Mouse (Mus musculus) MEL (cell line): ENCODE data around the gene Mmab. TPM values are rescaled to one million over a fixed set of nuclear protein-coding genes. Genes with fewer than 3 reads are reported as not detected.

Source experiments
- DNase-seq: peaks from one replicate; pipeline ENCODE4 v3.0.0; 2011; ENCODE audit warnings: low read depth, low spot score
- H3K27ac ChIP-seq: 2 replicates; pipeline ENCODE4 v1.5.1; 2012; ENCODE audit warnings: low read depth, mild to moderate bottlenecking, control low read depth, low read length, moderate library complexity; ENCODE audit not compliant: control insufficient read depth
- H3K27me3 ChIP-seq, 2 experiments: fragments of 150-350 bp in 1 of 2; sonication (generic) in 1 of 2; 2 replicates each; pipeline ENCODE4 v1.6.1; 2012; ENCODE audit warnings: low read length in 2 of 2, mild to moderate bottlenecking in 2 of 2, improper control_type of control experiment in 1 of 2, moderate library complexity in 1 of 2; ENCODE audit not compliant: insufficient read depth in 2 of 2, control insufficient read depth in 1 of 2
- H3K36me3 ChIP-seq, 2 experiments: 2 replicates each; pipeline ENCODE4 v1.6.1; 2012 to 2014; ENCODE audit warnings: low read length in 2 of 2, improper control_type of control experiment in 1 of 2, inconsistent platforms in 1 of 2, mild to moderate bottlenecking in 1 of 2; ENCODE audit not compliant: insufficient read depth in 2 of 2, control insufficient read depth in 1 of 2
- H3K4me1 ChIP-seq, 2 experiments: fragments of 150-350 bp in 1 of 2; sonication (generic) in 1 of 2; 2 replicates each; pipeline ENCODE4 v1.6.1; 2012; ENCODE audit warnings: low read length in 2 of 2, improper control_type of control experiment in 1 of 2, mild to moderate bottlenecking in 1 of 2; ENCODE audit not compliant: insufficient read depth in 2 of 2, control insufficient read depth in 1 of 2
- H3K4me3 ChIP-seq, 2 experiments: fragments of 150-350 bp in 1 of 2; sonication (generic) in 1 of 2; 2 replicates each; pipeline ENCODE4 v1.5.1; 2012; ENCODE audit warnings: low read depth in 2 of 2, low read length in 2 of 2, mild to moderate bottlenecking in 2 of 2, moderate library complexity in 2 of 2, control low read depth in 1 of 2, improper control_type of control experiment in 1 of 2; ENCODE audit not compliant: control insufficient read depth in 1 of 2, insufficient read depth in 1 of 2
- H3K79me2 ChIP-seq: 2 replicates; pipeline ENCODE4 v1.6.1; 2012; ENCODE audit warnings: mild to moderate bottlenecking, low read length, moderate library complexity; ENCODE audit not compliant: control insufficient read depth, poor library complexity, insufficient read depth
- H3K9ac ChIP-seq: 2 replicates; pipeline ENCODE4 v1.6.1; 2012; ENCODE audit warnings: low read depth, mild to moderate bottlenecking, control low read depth, low read length, moderate library complexity; ENCODE audit not compliant: control insufficient read depth, poor library complexity, severe bottlenecking
- H3K9me3 ChIP-seq: fragments of 150-350 bp; sonication (generic); replicated peaks from 2 replicates; pipeline ENCODE4 v1.6.1; 2012; ENCODE audit warnings: mild to moderate bottlenecking, low read length, improper control_type of control experiment, moderate library complexity; ENCODE audit not compliant: insufficient read depth
- BHLHE40 ChIP-seq: IDR thresholded peaks from 2 replicates; pipeline ENCODE4 v1.6.1; 2012; ENCODE audit warnings: low read depth, mild to moderate bottlenecking, inconsistent platforms, low read length, improper control_type of control experiment, borderline replicate concordance
- CHD2 ChIP-seq: IDR thresholded peaks from 2 replicates; pipeline ENCODE4 v1.6.1; 2011; ENCODE audit warnings: low read length, improper control_type of control experiment
- E2F4 ChIP-seq: IDR thresholded peaks from 2 replicates; pipeline ENCODE4 v1.6.1; 2011; ENCODE audit warnings: low read depth, low read length, improper control_type of control experiment, borderline replicate concordance
- ELF1 ChIP-seq: IDR thresholded peaks from 2 replicates; pipeline ENCODE4 v1.6.1; 2014; ENCODE audit warnings: low read depth, mild to moderate bottlenecking, inconsistent platforms, low read length, improper control_type of control experiment, moderate library complexity
- ETS1 ChIP-seq: IDR thresholded peaks from 2 replicates; pipeline ENCODE4 v1.6.1; 2012; ENCODE audit warnings: low read depth, mild to moderate bottlenecking, inconsistent platforms, low read length, improper control_type of control experiment, moderate library complexity
- GABPA ChIP-seq: IDR thresholded peaks from 2 replicates; pipeline ENCODE4 v1.6.1; 2012; ENCODE audit warnings: low read depth, mild to moderate bottlenecking, inconsistent platforms, low read length, improper control_type of control experiment, moderate library complexity
- GATA1 ChIP-seq: IDR thresholded peaks from 2 replicates; pipeline ENCODE4 v1.6.1; 2011; ENCODE audit warnings: low read depth, low read length, improper control_type of control experiment
- HCFC1 ChIP-seq: IDR thresholded peaks from 2 replicates; pipeline ENCODE4 v1.6.1; 2012; ENCODE audit warnings: low read depth, mild to moderate bottlenecking, inconsistent platforms, low read length, improper control_type of control experiment, moderate library complexity
- MAFK ChIP-seq: IDR thresholded peaks from 2 replicates; pipeline ENCODE4 v1.6.1; 2011; ENCODE audit warnings: low read depth, mild to moderate bottlenecking, low read length, improper control_type of control experiment, borderline replicate concordance
- MEF2A ChIP-seq: IDR thresholded peaks from 2 replicates; pipeline ENCODE4 v1.6.1; 2014; ENCODE audit warnings: low read depth, mild to moderate bottlenecking, inconsistent platforms, low read length, improper control_type of control experiment; ENCODE audit not compliant: poor library complexity, insufficient replicate concordance, severe bottlenecking; ENCODE audit errors: extremely low read depth
- MXI1 ChIP-seq: IDR thresholded peaks from 2 replicates; pipeline ENCODE4 v1.6.1; 2011; ENCODE audit warnings: mild to moderate bottlenecking, low read depth, low read length, improper control_type of control experiment
- NELFE ChIP-seq: IDR thresholded peaks from 2 replicates; pipeline ENCODE4 v1.6.1; 2011; ENCODE audit warnings: low read depth, low read length, improper control_type of control experiment
- POLR2A ChIP-seq, 2 experiments: IDR thresholded peaks; 2 replicates each; pipeline ENCODE4 v1.6.1; 2011 to 2012; ENCODE audit warnings: low read length in 2 of 2, mild to moderate bottlenecking in 2 of 2, control low read depth in 1 of 2, improper control_type of control experiment in 1 of 2, low read depth in 1 of 2, moderate library complexity in 1 of 2; ENCODE audit not compliant: control insufficient read depth in 1 of 2, insufficient read depth in 1 of 2, poor library complexity in 1 of 2
- POLR2AphosphoS2 ChIP-seq: IDR thresholded peaks from 2 replicates; pipeline ENCODE4 v1.6.1; 2011; ENCODE audit warnings: low read length, improper control_type of control experiment
- POLR2AphosphoS5 ChIP-seq: IDR thresholded peaks from 2 replicates; pipeline ENCODE4 v1.6.1; 2012; ENCODE audit warnings: low read depth, borderline replicate concordance, mild to moderate bottlenecking, inconsistent platforms, low read length, moderate library complexity, mixed read lengths
- RAD21 ChIP-seq: IDR thresholded peaks from 2 replicates; pipeline ENCODE4 v1.6.1; 2011; ENCODE audit warnings: mild to moderate bottlenecking, low read depth, low read length, improper control_type of control experiment
- RCOR1 ChIP-seq: IDR thresholded peaks from 2 replicates; pipeline ENCODE4 v1.6.1; 2012; ENCODE audit warnings: low read depth, mild to moderate bottlenecking, inconsistent platforms, low read length, improper control_type of control experiment
- SMC3 ChIP-seq: IDR thresholded peaks from 2 replicates; pipeline ENCODE4 v1.6.1; 2011; ENCODE audit warnings: low read depth, low read length, improper control_type of control experiment
- USF1 ChIP-seq: IDR thresholded peaks from 2 replicates; pipeline ENCODE4 v1.6.1; 2014; ENCODE audit warnings: low read depth, mild to moderate bottlenecking, inconsistent platforms, low read length, improper control_type of control experiment, moderate library complexity
- ZC3H11A ChIP-seq: IDR thresholded peaks from 2 replicates; pipeline ENCODE4 v1.6.1; 2012; ENCODE audit warnings: low read depth, mild to moderate bottlenecking, inconsistent platforms, low read length, improper control_type of control experiment
- ZKSCAN1 ChIP-seq: IDR thresholded peaks from 2 replicates; pipeline ENCODE4 v1.6.1; 2012; ENCODE audit warnings: low read depth, mild to moderate bottlenecking, inconsistent platforms, low read length, improper control_type of control experiment, moderate library complexity
- ZMIZ1 ChIP-seq: IDR thresholded peaks from 2 replicates; pipeline ENCODE4 v1.6.1; 2012; ENCODE audit warnings: low read depth, mild to moderate bottlenecking, inconsistent platforms, low read length, improper control_type of control experiment, moderate library complexity
- polyA plus RNA-seq, 2 experiments: library from polyadenylated mRNA; stranded (reverse) in 1 of 2; unstranded in 1 of 2; fragments of >175 nt in 1 of 2; fragments of >200 nt in 1 of 2; gene quantifications; 2 replicates each; pipeline versions ENCODE4 v1.2.1 to v1.2.4; 2012; ENCODE audit warnings: low replicate concordance in 2 of 2, low read depth in 1 of 2; ENCODE audit not compliant: insufficient read length in 2 of 2, insufficient read depth in 1 of 2, missing spikeins in 1 of 2
- total RNA-seq: library from RNA; depleted of rRNA; stranded (reverse); fragments of 300-350 nt; gene quantifications from 2 replicates; pipeline ENCODE4 v1.2.3, GENCODE M21; 2012

Mmab gene
- total and polyA plus RNA-seq, 3 experiments = 10.4 to 21.0 TPM; not detected in 1

DNA sequence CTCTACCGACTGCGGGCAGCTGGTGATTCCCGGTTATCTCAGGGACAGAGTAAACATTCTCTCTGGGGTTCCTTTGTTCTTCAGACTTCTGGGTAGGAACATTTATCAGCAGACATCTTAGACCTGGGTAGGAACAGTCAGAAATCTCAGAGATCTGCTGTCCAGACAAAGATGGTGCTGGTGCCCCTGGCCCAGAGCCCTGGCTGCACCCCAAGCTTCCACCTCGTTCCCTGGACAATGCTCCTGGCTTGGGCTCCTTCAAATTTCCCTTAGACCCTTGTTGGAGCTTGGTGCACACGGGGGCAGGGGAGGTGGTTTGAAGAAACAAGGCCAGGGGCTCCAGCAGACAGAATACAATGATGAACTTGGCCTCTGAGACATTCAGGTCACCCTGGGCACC is 21.3 kb downstream of the Mmab start:
- Histone ChIP-seq H3K27me3 (no peaks in the 10 kb centered on the region), H3K4me3 (no peak overlapping the region), H3K4me1 (no peaks in the 10 kb centered on the region), H3K79me2 (no peaks in the 10 kb centered on the region), H3K9me3 (no peaks in the 10 kb centered on the region), H3K36me3 (no peaks in the 10 kb centered on the region; a peak in 1 of 4 replicates), H3K27ac (no peak overlapping the region), H3K9ac (no peak overlapping the region)
- no peak for DNase-seq
- no peak for TF ChIP-seq E2F4
- TF ChIP-seq ETS1 = no peak
- no peak; the same call in 1 of the 2 replicates for TF ChIP-seq POLR2AphosphoS2
- no peak for TF ChIP-seq RCOR1
- TF ChIP-seq ELF1 = no peak
- no peak for TF ChIP-seq RAD21
- TF ChIP-seq HCFC1 = no peak
- TF ChIP-seq MEF2A = no peak
- TF ChIP-seq BHLHE40 = no peak
- TF ChIP-seq POLR2AphosphoS5 = no peak
- no peak for TF ChIP-seq POLR2A (IDR thresholded peaks at IDR 0.05; ENCODE audit: control insufficient read depth in 1 of 2, insufficient read depth in 1 of 2, low read depth in 1 of 2, low read length in 2 of 2, poor library complexity in 1 of 2)
- TF ChIP-seq NELFE = no peak
- no peak for TF ChIP-seq ZC3H11A
- TF ChIP-seq GABPA = no peak
- no peak for TF ChIP-seq ZMIZ1
- no peak for TF ChIP-seq GATA1
- TF ChIP-seq MXI1 = no peak

- Histone ChIP-seq H3K36me3 (no peaks in the 10 kb centered on the region; a peak in 1 of 4 replicates), H3K4me3 (no peak overlapping the region), H3K27ac (no peak overlapping the region)
- no peak for DNase-seq
- TF ChIP-seq POLR2AphosphoS2 (no peak), ZKSCAN1 (no peak), SMC3 (no peak), MEF2A (no peak), CHD2 (no peak), HCFC1 (no peak), USF1 (no peak), POLR2A (IDR thresholded peaks at IDR 0.05; ENCODE audit: control insufficient read depth in 1 of 2, insufficient read depth in 1 of 2, low read depth in 1 of 2, low read length in 2 of 2, poor library complexity in 1 of 2) (no peak), MAFK (no peak), ZC3H11A (no peak)
- TF ChIP-seq, all 39 proteins: peak for 0
- Histone ChIP-seq H3K9me3 (no peaks in the 10 kb centered on the region), H3K79me2 (no peaks in the 10 kb centered on the region), H3K9ac (no peak overlapping the region), H3K4me1 (no peaks in the 10 kb centered on the region), H3K27me3 (no peaks in the 10 kb centered on the region)
Measured at GRCm38 (mm10) chr5:114421561-114422298, 22.1 kb downstream of the Mmab start.
